Mouse (Mus musculus) liver, adult (tissue): Measurements from ENCODE around the gene T.

Experiments used
- GATA4 ChIP-seq: IDR thresholded peaks from 2 replicates; pipeline ENCODE4 v1.6.1; 2014; ENCODE audit warnings: mild to moderate bottlenecking, low read length; ENCODE audit not compliant: insufficient replicate concordance

The T gene

GRCm38 (mm10) chr17:8421517-8421916, 12.7 kb upstream of the T start:
- TF ChIP-seq GATA4: no peak

GRCm38 (mm10) chr17:8423283-8423682, 10.9 kb upstream of the T start:
- no peak for TF ChIP-seq GATA4

DNA sequence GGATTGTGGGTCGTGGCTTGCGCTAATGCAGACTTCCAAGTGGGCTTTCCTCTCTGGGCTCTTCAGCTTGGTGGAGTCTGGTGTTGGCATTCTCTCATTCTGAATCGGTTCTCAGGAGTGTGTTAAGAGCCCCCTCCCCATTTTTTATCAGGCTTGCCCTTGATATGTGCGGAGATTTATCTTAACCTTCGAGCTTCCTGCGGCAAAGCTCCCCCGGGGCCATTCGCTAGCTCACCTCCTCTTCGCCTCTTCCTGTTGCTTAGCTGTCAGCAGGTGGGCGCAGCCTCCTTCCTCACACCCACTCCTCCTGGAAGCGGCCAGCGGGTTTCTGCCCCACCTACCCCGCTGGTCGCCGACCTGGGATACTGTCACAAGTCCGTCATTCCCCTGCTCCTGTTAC, 4.8 kb upstream of the T start:
- TF ChIP-seq GATA4: no peak

- no peak for TF ChIP-seq GATA4
These were observed 4.3 kb upstream of the T start for GRCm38 (mm10) chr17:8429896-8430295.

DNA sequence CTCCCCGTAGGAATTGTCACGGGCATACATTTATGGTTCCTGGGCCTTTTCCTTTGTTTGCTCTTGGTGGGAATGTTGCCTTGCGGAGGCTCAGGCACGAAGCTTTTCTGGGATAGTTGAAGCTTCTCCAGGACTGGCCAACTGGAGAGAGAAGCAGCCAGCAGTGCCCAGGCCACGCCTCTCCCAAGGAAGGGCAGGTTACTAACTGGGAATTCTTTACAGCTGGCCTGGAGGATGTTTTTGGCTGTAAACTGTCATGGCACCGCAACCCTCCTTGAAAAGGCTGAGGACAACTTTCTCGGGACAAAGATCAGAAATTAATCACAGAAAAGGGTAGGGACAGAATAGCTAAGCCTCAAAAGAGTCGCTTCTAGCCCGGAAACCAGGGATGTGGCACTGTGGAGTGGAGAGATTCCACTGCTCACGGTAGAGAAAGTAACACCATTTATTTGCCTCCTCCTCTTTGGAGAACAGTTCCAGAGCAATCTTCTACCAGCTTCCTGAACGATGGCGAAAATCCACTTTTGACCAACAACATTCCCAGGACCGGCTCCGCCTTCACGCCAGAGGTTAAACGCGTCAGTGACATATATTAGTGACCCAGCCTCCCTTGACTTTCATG, 1.9 kb upstream of the T start:
- TF ChIP-seq GATA4: no peak

GRCm38 (mm10) chr17:8433121-8433977, 874 bp upstream of the T start:
- TF ChIP-seq GATA4: no peak

- TF ChIP-seq GATA4: no peak
These were observed 2.0 kb downstream of the T start for GRCm38 (mm10) chr17:8436184-8436583.

DNA sequence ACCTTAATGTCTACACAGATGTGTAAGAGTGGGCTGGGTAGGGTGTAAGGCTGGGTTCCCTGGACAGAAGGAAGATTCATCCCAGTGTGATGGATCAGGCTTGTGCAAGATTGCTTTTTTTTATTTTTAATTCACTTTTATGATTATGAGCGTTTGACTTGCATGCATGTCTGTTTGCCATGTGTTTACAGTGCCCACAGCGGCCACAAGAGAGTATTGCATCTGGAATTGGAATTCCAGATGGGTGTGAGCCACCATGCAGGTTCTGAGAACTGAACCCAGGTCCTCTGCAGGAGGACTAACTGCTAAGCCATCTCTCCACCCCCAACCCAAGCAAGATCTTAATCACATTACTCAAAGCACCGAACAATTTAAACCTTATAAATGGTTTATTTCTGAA, 9.8 kb downstream of the T start:
- no peak for TF ChIP-seq GATA4

DNA sequence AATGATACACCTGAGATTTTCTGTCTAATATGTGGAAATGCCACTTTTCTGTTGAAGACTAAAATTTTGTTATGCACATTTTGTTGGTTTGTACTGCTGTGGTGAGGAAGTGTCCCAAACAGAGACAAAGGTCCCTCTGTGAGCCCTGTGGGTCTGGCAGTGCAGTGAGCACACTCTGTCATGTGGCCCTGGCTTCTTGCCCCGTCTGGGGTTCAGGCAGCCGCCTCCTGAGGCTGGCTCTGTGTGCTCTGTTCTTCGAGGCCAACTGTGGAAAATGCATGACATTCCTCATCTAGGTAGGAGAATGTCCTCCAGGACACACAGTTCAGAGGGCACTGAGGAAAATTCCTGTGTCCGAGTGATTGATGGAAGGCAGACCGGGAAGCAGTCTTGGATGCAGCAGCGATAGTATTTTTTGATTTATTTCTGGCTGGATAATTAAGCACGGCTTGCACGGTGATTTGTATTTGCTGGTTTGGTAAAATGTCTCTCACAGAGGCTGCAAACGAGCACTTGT, 13.5 kb downstream of the T start:
- TF ChIP-seq GATA4: no peak

DNA sequence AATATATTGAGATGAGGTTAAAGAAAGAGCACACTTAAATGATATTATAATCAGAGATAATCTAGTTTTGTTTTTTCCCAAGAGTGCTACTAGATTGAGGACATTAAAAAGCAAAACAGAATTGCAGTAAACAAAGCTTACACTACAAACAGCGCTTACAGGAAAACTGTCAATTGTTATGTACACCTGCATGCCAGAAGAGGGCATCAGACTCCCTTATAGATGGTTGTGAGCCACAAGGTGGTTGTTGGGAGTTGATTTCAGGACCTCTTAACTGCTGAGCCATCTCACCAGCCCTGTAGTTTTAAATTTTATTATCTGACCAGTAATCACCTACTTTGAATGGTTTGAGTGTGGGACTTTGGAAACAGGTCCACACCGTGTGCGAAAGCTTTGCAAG, 14.1 kb downstream of the T start:
- TF ChIP-seq GATA4: no peak

GRCm38 (mm10) chr17:8455196-8455595, 21.0 kb downstream of the T start:
- no peak for TF ChIP-seq GATA4

- TF ChIP-seq GATA4: no peak
These were observed 21.4 kb downstream of the T start for GRCm38 (mm10) chr17:8455601-8456000.

- TF ChIP-seq GATA4: no peak
These were observed 22.7 kb downstream of the T start for GRCm38 (mm10) chr17:8456856-8457460.

DNA sequence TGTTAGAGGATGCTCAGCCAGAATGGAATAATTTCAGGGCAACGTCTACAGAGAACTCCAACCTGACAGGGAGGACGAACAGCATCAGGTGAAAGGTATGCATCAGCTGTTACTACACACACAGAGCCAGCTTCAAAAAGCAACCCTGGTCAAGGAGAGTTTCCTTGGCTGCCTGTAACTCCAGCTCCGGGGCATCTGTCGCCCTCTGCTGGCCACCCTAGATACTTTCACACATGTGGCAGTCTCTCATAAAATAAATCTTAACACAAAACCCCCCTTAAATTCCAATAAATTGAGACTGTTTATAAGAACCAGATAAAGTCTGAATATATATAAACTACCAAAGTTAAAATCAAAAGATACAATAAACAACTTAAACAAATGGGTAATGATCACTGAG, 27.3 kb downstream of the T start:
- no peak for TF ChIP-seq GATA4

- no peak for TF ChIP-seq GATA4
These were observed 29.4 kb downstream of the T start for GRCm38 (mm10) chr17:8463482-8464128.
